Mouse (Mus musculus) neutrophil, adult 5-6 weeks (primary cell): ENCODE results near the gene 6430548M08Rik. TPM values are rescaled to one million over a fixed set of nuclear protein-coding genes. Genes with fewer than 3 reads are reported as not detected.

Experiments used
- ATAC-seq: fragments of 151-379, 151-347 bp; 2 replicates; pipeline ENCODE4 v1.8.0; 2017; ENCODE audit warnings: mild to moderate bottlenecking, moderate TSS enrichment; ENCODE audit not compliant: insufficient number of reproducible peaks, poor library complexity, low FRiP score, severe bottlenecking; ENCODE audit errors: extremely low read depth
- total RNA-seq: library from RNA; stranded (forward); fragments of 200-1000 nt; gene quantifications from 2 replicates; pipeline ENCODE4 v1.2.3, GENCODE M21; 2017

The 6430548M08Rik gene
- total RNA-seq, 1 experiment from 2014 or later, result 97.9 TPM

GRCm38 (mm10) chr8:120201351-120201750 is 87.4 kb downstream of the 6430548M08Rik start:
- no peak for ATAC-seq

- ATAC-seq, result no peak
Observed at GRCm38 (mm10) chr8:120202546-120202945, 88.6 kb downstream of the 6430548M08Rik start.

- no peak for ATAC-seq
Observed at GRCm38 (mm10) chr8:120204736-120205360, 90.9 kb downstream of the 6430548M08Rik start.

GRCm38 (mm10) chr8:120205916-120206315 is 92.0 kb downstream of the 6430548M08Rik start:
- ATAC-seq, result no peak

- no peak for ATAC-seq
Observed at GRCm38 (mm10) chr8:120207364-120207763, 93.4 kb downstream of the 6430548M08Rik start.

- ATAC-seq, result no peak
Observed at GRCm38 (mm10) chr8:120208113-120208512, 94.2 kb downstream of the 6430548M08Rik start.

GRCm38 (mm10) chr8:120211345-120211744 is 97.4 kb downstream of the 6430548M08Rik start:
- ATAC-seq, result no peak

GRCm38 (mm10) chr8:120212596-120212995 is 98.6 kb downstream of the 6430548M08Rik start:
- ATAC-seq, result no peak

GRCm38 (mm10) chr8:120213229-120213628 is 99.3 kb downstream of the 6430548M08Rik start:
- no peak for ATAC-seq

GRCm38 (mm10) chr8:120213939-120214338 is 100.0 kb downstream of the 6430548M08Rik start:
- no peak for ATAC-seq

Other genes with a start within 250 kb of the 6430548M08Rik start
- 35.3 and 44.2 TPM in 2 replicates for gene Usp10, start 203.8 kb upstream of the 6430548M08Rik start, total RNA-seq
- gene Gm20388, start 203.3 kb upstream of the 6430548M08Rik start, total RNA-seq, result 9.9 and 10.8 TPM in 2 replicates
- 10.6 and 11.5 TPM in 2 replicates for gene Crispld2, start 121.7 kb upstream of the 6430548M08Rik start, total RNA-seq
- 27.6 and 45.2 TPM in 2 replicates for gene Zdhhc7, start 12.7 kb upstream of the 6430548M08Rik start, total RNA-seq
- gene Fam92b, start 63.3 kb downstream of the 6430548M08Rik start, total RNA-seq, result not detected in 2 replicates
- 22.8 and 28.5 TPM in 2 replicates for gene Gse1, start 114.3 kb downstream of the 6430548M08Rik start, total RNA-seq